Mouse (Mus musculus) adrenal gland, postnatal 4 days (tissue): ENCODE measurements around the gene Ppp6c. TPM values are rescaled to one million over a fixed set of nuclear protein-coding genes. Genes with fewer than 3 reads are reported as not detected.
A peak's percentile ranks its signal among the peaks of the same experiment; 100 is the strongest.
"Not testable (repeated sequence)": the region's sequence is repeated elsewhere in the genome, so short reads cannot be mapped to it uniquely, and the experiment has no call there.

ENCODE experiments used
- DNase-seq, 2 experiments: peaks; one replicate each; pipeline ENCODE4 v3.0.0; 2021 to 2022; ENCODE audit warnings: low spot score in 2 of 2, mixed read lengths in 2 of 2
- long read RNA-seq, 2 experiments: library from polyadenylated mRNA; stranded (forward); transcript quantifications; one replicate each; pipeline ENCODE4 v2.0.0; 2021
- total RNA-seq, 2 experiments: library from RNA; stranded (reverse); gene quantifications; 2 replicates each; pipeline ENCODE4 v1.2.3; 2021

The Ppp6c gene
- 10 to 100 TPM; 78.3 to 84.3 TPM for total RNA-seq
- long read RNA-seq, experiment 1, full-length matches to known transcripts, result 35 of 40 reads
- long read RNA-seq, experiment 1, partial matches to known transcripts, result 1 of 40 reads
- long read RNA-seq, experiment 1, other reads (novel, unspliced or antisense), result 4 of 40 reads
- long read RNA-seq, experiment 2, full-length matches to known transcripts, result 58 of 66 reads
- long read RNA-seq, experiment 2, partial matches to known transcripts, result 1 of 66 reads
- long read RNA-seq, experiment 2, other reads (novel, unspliced or antisense), result 7 of 66 reads

- peak; percentile 62 to 85 for DNase-seq
Measured at GRCm38 (mm10) chr2:39226019-39226640, at the start of gene Ppp6c. TSS of gene Ppp6c (minus strand) at chr2:39226451.

GRCm38 (mm10) chr2:39268357-39268756 is 42.1 kb upstream of the Ppp6c start:
- no peak for DNase-seq

GRCm38 (mm10) chr2:39252275-39252674 is 26.0 kb upstream of the Ppp6c start:
- not testable (repeated sequence) for DNase-seq

- DNase-seq, result not testable (repeated sequence)
Measured at GRCm38 (mm10) chr2:39246862-39247261, 20.6 kb upstream of the Ppp6c start.

- DNase-seq, result no peak
Measured at GRCm38 (mm10) chr2:39226731-39227130, 480 bp upstream of the Ppp6c start.

- peak in 1 of 2 experiments; percentile 20 for DNase-seq
Measured at GRCm38 (mm10) chr2:39225331-39226018, 776 bp downstream of the Ppp6c start.

- DNase-seq, result no peak
Measured at GRCm38 (mm10) chr2:39224621-39225020, 1.6 kb downstream of the Ppp6c start.

- DNase-seq, result no peak
Measured at GRCm38 (mm10) chr2:39220010-39220409, 6.2 kb downstream of the Ppp6c start.

GRCm38 (mm10) chr2:39219034-39219433 is 7.2 kb downstream of the Ppp6c start:
- DNase-seq, result no peak

- DNase-seq, result no peak
Measured at GRCm38 (mm10) chr2:39217150-39217549, 9.1 kb downstream of the Ppp6c start.

GRCm38 (mm10) chr2:39210738-39211137 is 15.5 kb downstream of the Ppp6c start:
- no peak for DNase-seq

- no peak for DNase-seq
Measured at GRCm38 (mm10) chr2:39203359-39203758, 22.9 kb downstream of the Ppp6c start.

GRCm38 (mm10) chr2:39194809-39195208 is 31.4 kb downstream of the Ppp6c start:
- DNase-seq, result no peak

GRCm38 (mm10) chr2:39190561-39191056 is 35.6 kb downstream of the Ppp6c start, which contains the start of gene Scai:
TSS of gene Scai (minus strand) at chr2:39190734.
- peak; percentile 78 to 94 for DNase-seq

GRCm38 (mm10) chr2:39189961-39190560 is 36.2 kb downstream of the Ppp6c start:
- peak in 1 of 2 experiments; percentile 13 for DNase-seq

GRCm38 (mm10) chr2:39185942-39186341 is 40.3 kb downstream of the Ppp6c start:
- DNase-seq, result no peak

GRCm38 (mm10) chr2:39183587-39183986 is 42.7 kb downstream of the Ppp6c start:
- DNase-seq, result no peak

- DNase-seq, result no peak
Measured at GRCm38 (mm10) chr2:39160996-39161395, 65.3 kb downstream of the Ppp6c start.

GRCm38 (mm10) chr2:39157916-39158315 is 68.3 kb downstream of the Ppp6c start:
- no peak for DNase-seq

GRCm38 (mm10) chr2:39156821-39157220 is 69.4 kb downstream of the Ppp6c start:
- DNase-seq, result no peak

GRCm38 (mm10) chr2:39150943-39151342 is 75.3 kb downstream of the Ppp6c start:
- no peak for DNase-seq
